Mouse (Mus musculus): ENCODE results near the gene Aff3. TPM values are rescaled to one million over a fixed set of nuclear protein-coding genes. Genes with fewer than 3 reads are reported as not detected.

Aff3 gene
- polyA plus RNA-seq, 2 experiments, result 0.18 to 0.22 TPM

DNA sequence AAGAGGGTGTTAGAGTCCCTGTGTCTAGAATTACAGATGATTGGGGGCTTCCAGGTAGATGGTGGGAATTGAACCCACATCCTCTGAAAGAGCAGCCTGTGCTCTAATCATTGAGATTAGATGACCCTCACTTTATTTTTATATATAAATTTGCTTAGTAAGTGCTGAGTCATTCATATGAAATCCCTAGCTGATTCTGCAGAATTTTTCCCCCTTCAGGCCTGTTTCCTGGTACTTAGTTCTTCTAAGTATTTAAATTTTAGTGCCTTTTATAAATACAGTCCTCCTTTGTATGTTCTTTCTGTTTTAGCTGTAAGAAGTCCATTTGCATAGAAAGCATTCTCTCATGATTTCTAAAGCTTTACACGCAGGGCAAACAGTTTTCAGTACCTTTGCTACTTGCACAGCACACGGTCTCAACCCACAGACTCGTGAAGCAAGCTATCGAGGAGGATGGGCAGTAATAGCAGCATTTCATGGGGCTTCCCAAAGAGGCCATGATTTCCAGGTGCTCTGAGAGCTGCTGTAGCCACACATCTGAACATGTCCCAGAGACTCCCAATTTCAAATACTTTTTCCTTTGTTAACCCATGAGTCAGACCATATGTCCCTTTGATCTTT, 5.7 kb downstream of the Aff3 start:
- Histone ChIP-seq H3K36me3 (replicated peaks; ENCODE audit: control insufficient read depth, insufficient read depth, low read depth) (no peaks in the 10 kb centered on the region), H3K27me3 (ENCODE audit: control insufficient read depth, insufficient read depth, low read length) (no peaks in the 10 kb centered on the region), H3K9me3 (ENCODE audit: control insufficient read depth, low read length) (no peaks in the 10 kb centered on the region), H3K27ac (no peak overlapping the region), H3K4me3 (ENCODE audit: insufficient read depth in 1 of 2, low read depth in 2 of 2, low read length in 2 of 2) (no peak overlapping the region), H3K4me1 (replicated peaks; ENCODE audit: control insufficient read depth in 2 of 2, insufficient read depth in 2 of 2, low read length in 1 of 2) (no peaks in the 10 kb centered on the region), H3K9ac (replicated peaks) (no peak overlapping the region), H3K4me2 (ENCODE audit: low read depth) (no peak overlapping the region)
- TF ChIP-seq CTCF (IDR thresholded peaks at IDR 0.05; ENCODE audit: low read depth) (no peak), EP300 (IDR thresholded peaks at IDR 0.05; ENCODE audit: low read depth) (no peak)
- WGBS (ENCODE audit: insufficient replicate concordance), result 62% methylated on average over 4 of the region's 4 CpGs
- ATAC-seq (ENCODE audit: insufficient read depth) (no peak), DNase-seq (ENCODE audit: low read depth in 3 of 3, low spot score in 3 of 3) (no peak)

DNA sequence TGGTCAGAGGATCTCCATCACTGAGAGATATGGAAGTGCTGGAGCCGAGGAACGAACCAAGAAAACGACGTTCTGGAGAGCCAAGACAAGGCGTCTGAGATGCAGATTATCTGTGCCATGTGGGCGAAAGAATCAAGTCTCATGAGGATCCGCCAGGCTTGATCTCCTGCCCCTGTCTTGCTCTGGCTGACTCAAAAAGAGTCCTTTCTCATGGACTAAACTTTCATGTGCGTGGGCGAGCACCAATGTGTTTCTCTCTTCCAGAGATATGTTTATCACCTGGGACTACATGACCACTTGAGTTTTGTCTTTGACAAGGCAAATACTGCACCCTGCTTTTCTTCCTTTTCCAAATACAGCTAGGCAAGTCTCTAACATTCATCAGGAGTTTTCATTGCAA, 6.4 kb downstream of the Aff3 start:
- 60% methylated on average over 9 of the region's 9 CpGs for WGBS (ENCODE audit: insufficient replicate concordance)
- no peak overlapping the region for H3K27ac ChIP-seq

DNA sequence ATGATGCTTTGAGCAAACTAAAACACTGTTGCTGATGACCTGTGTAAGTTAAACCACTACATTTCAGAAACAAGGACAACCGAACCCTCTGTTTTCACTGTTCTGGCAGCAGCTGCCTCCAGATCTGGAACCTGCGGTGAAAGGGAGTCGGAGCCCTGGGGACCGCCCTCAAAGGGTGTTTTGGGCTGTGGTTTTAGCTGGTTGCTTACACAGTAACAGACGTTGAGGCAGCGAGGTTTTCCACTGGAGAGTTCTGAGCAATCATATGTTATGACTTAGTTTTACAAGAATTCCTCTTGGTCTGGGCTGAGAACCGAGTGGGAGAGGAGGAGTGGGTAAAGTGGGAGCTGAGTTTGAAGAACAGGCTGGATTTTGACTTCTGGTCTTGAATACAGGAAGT, 7.1 kb downstream of the Aff3 start:
- Histone ChIP-seq H3K4me3 (ENCODE audit: insufficient read depth in 1 of 2, low read depth in 2 of 2, low read length in 2 of 2) (no peak overlapping the region), H3K4me2 (ENCODE audit: low read depth) (no peak overlapping the region), H3K27me3 (ENCODE audit: control insufficient read depth, insufficient read depth, low read length) (no peaks in the 10 kb centered on the region), H3K36me3 (replicated peaks; ENCODE audit: control insufficient read depth, insufficient read depth, low read depth) (no peaks in the 10 kb centered on the region), H3K27ac (no peak overlapping the region), H3K9ac (replicated peaks) (no peak overlapping the region), H3K4me1 (replicated peaks; ENCODE audit: control insufficient read depth in 2 of 2, insufficient read depth in 2 of 2, low read length in 1 of 2) (no peaks in the 10 kb centered on the region), H3K9me3 (ENCODE audit: control insufficient read depth, low read length) (no peaks in the 10 kb centered on the region)
- no peak for ATAC-seq (ENCODE audit: insufficient read depth)
- no peak for DNase-seq (ENCODE audit: low read depth in 3 of 3, low spot score in 3 of 3)
- WGBS (ENCODE audit: insufficient replicate concordance), result 38% methylated on average over 7 of the region's 7 CpGs
- no peak for TF ChIP-seq CTCF (IDR thresholded peaks at IDR 0.05; ENCODE audit: low read depth)
- no peak for TF ChIP-seq EP300 (IDR thresholded peaks at IDR 0.05; ENCODE audit: low read depth)

More for the DNA sequence above, 6.4 kb downstream of the Aff3 start:
- ATAC-seq (ENCODE audit: insufficient read depth) (no peak), DNase-seq (ENCODE audit: low read depth in 3 of 3, low spot score in 3 of 3) (no peak)
- Histone ChIP-seq H3K9me3 (ENCODE audit: control insufficient read depth, low read length) (no peaks in the 10 kb centered on the region), H3K4me3 (ENCODE audit: insufficient read depth in 1 of 2, low read depth in 2 of 2, low read length in 2 of 2) (no peak overlapping the region), H3K36me3 (replicated peaks; ENCODE audit: control insufficient read depth, insufficient read depth, low read depth) (no peaks in the 10 kb centered on the region), H3K4me2 (ENCODE audit: low read depth) (no peak overlapping the region), H3K4me1 (replicated peaks; ENCODE audit: control insufficient read depth in 2 of 2, insufficient read depth in 2 of 2, low read length in 1 of 2) (no peaks in the 10 kb centered on the region), H3K27me3 (ENCODE audit: control insufficient read depth, insufficient read depth, low read length) (no peaks in the 10 kb centered on the region), H3K9ac (replicated peaks) (no peak overlapping the region)
- no peak for TF ChIP-seq EP300 (IDR thresholded peaks at IDR 0.05; ENCODE audit: low read depth)
- no peak for TF ChIP-seq CTCF (IDR thresholded peaks at IDR 0.05; ENCODE audit: low read depth)

DNA sequence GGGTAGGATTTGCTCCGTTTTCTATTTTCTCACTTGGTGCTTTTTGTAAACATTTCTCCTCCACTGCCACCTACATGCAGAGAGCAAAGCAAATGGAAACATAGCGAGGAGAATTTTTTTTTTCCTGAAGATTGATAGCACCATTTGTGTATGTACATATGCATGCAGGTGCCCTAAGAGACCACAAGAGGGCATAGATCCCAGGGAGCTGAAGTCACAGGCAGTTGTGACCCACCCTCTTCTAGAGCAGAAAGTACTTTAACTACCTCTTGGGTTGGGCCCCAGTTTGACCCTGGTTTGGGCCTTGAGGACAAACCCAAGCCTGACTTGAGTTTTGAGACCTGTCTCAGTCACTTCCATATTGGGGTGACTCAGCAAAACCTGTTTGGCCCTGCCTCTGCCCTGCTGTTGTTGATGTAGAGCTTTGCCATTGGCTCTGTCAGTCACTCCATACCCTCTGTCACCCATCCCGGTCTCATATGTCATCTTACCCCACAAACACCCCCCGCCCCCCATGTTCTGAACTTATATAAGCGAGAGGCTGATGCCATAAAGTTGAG, 9.7 kb downstream of the Aff3 start:
- H3K4me2 ChIP-seq (ENCODE audit: low read depth), result no peak overlapping the region
- DNase-seq (ENCODE audit: low read depth in 3 of 3, low spot score in 3 of 3) (no peak), ATAC-seq (ENCODE audit: insufficient read depth) (no peak)
- no peaks in the 10 kb centered on the region for H3K9me3 ChIP-seq (ENCODE audit: control insufficient read depth, low read length)
- TF ChIP-seq CTCF (IDR thresholded peaks at IDR 0.05; ENCODE audit: low read depth) (no peak), EP300 (IDR thresholded peaks at IDR 0.05; ENCODE audit: low read depth) (no peak)
- WGBS (ENCODE audit: insufficient replicate concordance), result 66% methylated on average over 5 of the region's 5 CpGs
- H3K36me3 ChIP-seq (replicated peaks; ENCODE audit: control insufficient read depth, insufficient read depth, low read depth), result no peaks in the 10 kb centered on the region
- H3K27me3 ChIP-seq (ENCODE audit: control insufficient read depth, insufficient read depth, low read length), result no peaks in the 10 kb centered on the region
- no peak overlapping the region for H3K27ac ChIP-seq
- no peak overlapping the region for H3K4me3 ChIP-seq (ENCODE audit: insufficient read depth in 1 of 2, low read depth in 2 of 2, low read length in 2 of 2)
- no peak overlapping the region for H3K9ac ChIP-seq (replicated peaks)
- H3K4me1 ChIP-seq (replicated peaks; ENCODE audit: control insufficient read depth in 2 of 2, insufficient read depth in 2 of 2, low read length in 1 of 2), result no peaks in the 10 kb centered on the region

DNA sequence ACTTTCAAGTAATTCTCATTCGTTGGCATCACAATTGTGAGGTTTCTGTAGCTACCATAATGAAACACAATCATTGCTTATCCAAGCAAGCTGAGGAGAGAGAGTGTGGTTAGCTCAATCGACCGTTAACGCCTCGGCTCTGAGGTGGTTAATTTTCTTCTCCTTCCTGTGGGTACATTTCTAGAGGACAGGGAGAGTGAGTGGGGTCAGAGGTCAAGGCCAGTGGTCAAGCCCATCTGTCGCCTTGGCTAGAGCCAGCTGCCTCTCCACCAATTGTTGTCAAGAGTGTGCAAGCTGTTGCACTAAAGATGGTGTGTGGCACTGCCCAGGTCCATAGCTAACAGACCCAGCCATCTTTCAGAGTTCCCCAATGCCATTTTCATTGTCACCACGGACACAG, 14.7 kb downstream of the Aff3 start:
- Histone ChIP-seq H3K27me3 (ENCODE audit: control insufficient read depth, insufficient read depth, low read length) (no peaks in the 10 kb centered on the region), H3K4me2 (ENCODE audit: low read depth) (no peak overlapping the region), H3K4me1 (replicated peaks; ENCODE audit: control insufficient read depth in 2 of 2, insufficient read depth in 2 of 2, low read length in 1 of 2) (no peaks in the 10 kb centered on the region), H3K9me3 (ENCODE audit: control insufficient read depth, low read length) (no peaks in the 10 kb centered on the region), H3K4me3 (ENCODE audit: insufficient read depth in 1 of 2, low read depth in 2 of 2, low read length in 2 of 2) (no peak overlapping the region), H3K36me3 (replicated peaks; ENCODE audit: control insufficient read depth, insufficient read depth, low read depth) (no peaks in the 10 kb centered on the region), H3K9ac (replicated peaks) (no peak overlapping the region), H3K27ac (no peak overlapping the region)
- 39% methylated on average over 7 of the region's 7 CpGs for WGBS (ENCODE audit: insufficient replicate concordance)
- TF ChIP-seq CTCF (IDR thresholded peaks at IDR 0.05; ENCODE audit: low read depth) (no peak), EP300 (IDR thresholded peaks at IDR 0.05; ENCODE audit: low read depth) (no peak)
- no peak for ATAC-seq (ENCODE audit: insufficient read depth)
- no peak for DNase-seq (ENCODE audit: low read depth in 3 of 3, low spot score in 3 of 3)
